Mouse (Mus musculus) layer of hippocampus, adult 9-11 months (tissue): Measurements from ENCODE around the gene Samd14.
"Not testable (repeated sequence)": the region's sequence is repeated elsewhere in the genome, so short reads cannot be mapped to it uniquely, and the experiment has no call there.

ENCODE experiments used
- DNase-seq: peaks from one replicate; pipeline ENCODE4 v3.0.0; 2022

The Samd14 gene

DNA sequence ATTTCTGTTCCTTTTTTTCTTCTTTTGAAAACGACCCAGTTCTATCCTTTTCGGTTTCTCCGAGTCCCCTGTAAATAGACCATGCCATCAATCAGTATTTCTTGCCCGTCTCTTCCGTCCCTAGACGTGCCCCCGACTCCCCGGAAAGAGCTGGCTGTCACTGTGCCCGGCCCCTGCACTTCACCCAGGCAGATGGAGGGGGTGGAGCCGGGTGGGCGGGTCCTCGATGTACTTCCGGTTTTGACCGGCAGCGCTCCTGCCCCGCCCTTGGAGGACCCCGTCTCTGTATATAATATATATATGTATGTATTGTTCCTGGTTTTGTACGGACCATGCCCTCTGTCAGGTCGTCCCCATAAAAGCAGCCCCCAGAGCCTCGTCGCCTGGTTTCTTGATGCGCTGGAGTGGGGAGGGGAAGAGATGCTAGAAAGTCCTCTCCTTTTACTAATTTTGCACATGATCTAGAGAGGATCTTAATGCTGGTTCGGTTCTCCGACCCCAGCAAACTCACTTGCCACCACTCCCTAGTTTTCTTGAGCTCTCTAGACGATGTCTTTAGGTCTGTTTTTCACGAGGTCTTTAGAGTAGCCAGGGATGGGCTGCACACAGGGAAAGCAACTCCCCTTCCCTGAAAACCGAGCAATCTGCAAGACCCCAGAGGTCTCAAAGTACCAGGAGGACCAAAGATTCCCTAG is 3.0 kb upstream of the Samd14 start:
- DNase-seq: peak; percentile 76

DNA sequence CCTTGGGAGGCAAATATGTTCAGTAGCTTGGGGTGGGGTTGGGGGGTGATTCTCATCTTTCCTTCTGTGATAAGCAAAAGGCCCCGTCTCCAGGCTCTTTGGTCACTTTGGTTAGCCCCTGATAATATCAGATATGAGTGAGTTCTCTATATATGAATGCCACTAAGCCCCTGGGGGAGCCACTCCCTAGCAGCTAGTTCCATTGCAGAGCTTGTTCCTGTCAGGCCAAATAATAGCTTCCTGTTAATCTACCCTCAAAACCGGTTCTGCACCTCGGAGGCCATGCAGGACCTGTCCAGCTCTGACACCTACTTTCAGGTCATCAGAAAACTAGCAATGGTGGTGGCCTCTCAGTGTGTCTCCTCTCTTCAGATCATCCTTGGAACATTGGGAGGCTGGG is 2.3 kb upstream of the Samd14 start:
- DNase-seq: no peak

GRCm38 (mm10) chr11:95008661-95009628 is 734 bp upstream of the Samd14 start:
- DNase-seq: no peak

- DNase-seq: no peak
Measured at GRCm38 (mm10) chr11:95010141-95010739, 561 bp downstream of the Samd14 start.

DNA sequence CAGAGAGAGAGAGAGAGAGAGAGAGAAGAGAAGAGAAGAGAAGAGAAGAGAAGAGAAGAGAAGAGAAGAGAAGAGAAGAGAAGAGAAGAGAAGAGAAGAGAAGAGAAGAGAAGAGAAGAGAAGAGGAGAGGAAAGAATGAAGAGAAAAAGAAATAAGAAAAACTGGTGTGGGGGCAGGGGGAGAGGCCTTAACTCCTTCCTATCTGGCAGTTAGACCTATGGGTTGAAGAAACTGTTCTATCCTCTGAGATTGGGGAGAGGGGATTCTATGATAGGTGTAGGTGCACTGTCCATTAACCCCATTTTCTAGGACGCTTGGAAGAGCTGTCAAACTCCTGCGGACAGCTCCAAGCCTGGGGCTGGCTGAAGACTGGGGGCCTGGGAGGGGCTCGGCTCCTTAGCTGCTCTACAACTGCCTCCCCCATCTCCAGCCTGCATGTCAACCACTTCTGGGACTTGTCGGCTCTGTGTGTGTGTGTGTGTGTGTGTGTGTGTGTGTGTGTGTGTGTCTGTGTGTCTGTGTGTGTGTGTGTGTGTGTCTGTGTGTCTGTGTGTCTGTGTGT is 1.2 kb downstream of the Samd14 start:
- DNase-seq: not testable (repeated sequence)

DNA sequence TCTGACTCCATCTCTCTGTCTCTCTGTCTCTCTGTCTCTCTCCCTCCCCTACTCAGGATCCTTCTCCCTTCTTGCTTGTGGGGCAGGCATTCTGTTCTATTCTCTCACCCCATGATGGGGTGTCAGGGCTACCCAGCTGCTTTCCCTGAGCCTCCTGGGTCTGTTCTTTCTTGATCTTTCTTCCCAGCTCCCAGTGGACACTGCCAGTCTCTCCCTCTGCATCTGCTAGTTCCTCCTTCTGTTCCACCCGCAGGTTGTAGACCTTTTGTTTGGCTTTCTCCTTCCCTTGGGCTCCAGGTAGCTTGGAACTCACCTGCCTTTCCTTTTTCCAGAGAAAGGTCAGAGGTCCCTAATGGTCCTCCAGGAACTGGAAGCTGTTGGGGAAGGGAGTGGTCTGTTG is 1.7 kb downstream of the Samd14 start:
- DNase-seq: no peak

DNA sequence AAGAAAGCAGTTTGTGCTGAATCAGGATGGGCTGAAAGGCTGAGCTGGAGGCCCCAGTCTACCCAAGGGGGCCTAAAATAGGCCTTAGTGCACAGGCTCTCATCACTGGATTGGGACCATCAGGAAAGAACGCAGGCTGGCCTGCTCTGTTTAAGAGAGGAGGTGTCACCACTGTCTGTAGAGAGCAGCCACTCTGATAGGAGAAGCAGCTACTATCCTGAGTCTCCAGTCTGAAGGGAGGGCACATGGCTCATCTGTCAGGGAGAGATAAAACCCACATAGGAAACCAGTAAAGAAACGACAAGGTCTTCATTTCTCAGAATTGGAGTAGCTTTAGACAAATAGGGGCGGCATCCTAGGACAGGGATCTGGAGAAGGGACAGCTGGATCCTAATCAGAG is 2.4 kb downstream of the Samd14 start:
- DNase-seq: no peak

- no peak for DNase-seq
Measured at GRCm38 (mm10) chr11:95012487-95012886, 2.8 kb downstream of the Samd14 start.

GRCm38 (mm10) chr11:95015484-95015883 is 5.8 kb downstream of the Samd14 start:
- no peak for DNase-seq

DNA sequence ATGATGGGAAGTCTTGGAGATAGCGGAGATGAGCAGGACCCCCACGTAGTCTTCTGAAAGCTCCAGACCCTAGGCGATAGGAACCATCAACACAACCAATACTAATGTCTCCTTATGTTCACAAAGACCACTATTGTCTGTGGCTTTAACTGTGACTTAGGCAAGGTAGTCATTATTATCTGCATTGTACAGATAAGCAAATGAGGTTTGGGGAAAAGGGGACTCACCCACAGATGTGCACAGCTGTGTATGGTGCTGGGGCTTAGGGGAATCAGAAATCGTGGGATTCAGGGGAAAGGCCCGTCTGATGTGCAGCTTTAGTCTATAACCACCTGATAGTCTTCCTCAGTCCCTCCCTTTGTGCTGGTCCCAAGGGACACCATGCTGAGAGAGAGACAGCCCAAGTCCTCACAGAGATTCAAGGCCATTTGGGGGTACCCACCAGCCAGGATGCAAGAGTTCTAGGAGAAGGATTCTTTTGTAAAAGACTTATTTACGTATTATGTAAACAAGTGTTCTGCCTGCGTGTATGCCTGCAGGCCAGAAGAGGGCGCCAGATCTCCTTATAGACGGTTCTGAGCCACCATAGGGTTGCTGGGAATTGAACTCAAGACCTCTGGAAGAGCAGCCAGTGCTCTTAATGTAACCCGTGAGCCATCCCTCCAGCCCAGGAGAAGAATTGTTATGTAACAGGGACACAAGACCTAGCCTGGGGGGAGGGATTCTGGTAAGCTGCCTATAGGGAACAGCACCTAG is 12.7 kb downstream of the Samd14 start:
- no peak for DNase-seq

- no peak for DNase-seq
Measured at GRCm38 (mm10) chr11:95023481-95023880, 13.8 kb downstream of the Samd14 start.

DNA sequence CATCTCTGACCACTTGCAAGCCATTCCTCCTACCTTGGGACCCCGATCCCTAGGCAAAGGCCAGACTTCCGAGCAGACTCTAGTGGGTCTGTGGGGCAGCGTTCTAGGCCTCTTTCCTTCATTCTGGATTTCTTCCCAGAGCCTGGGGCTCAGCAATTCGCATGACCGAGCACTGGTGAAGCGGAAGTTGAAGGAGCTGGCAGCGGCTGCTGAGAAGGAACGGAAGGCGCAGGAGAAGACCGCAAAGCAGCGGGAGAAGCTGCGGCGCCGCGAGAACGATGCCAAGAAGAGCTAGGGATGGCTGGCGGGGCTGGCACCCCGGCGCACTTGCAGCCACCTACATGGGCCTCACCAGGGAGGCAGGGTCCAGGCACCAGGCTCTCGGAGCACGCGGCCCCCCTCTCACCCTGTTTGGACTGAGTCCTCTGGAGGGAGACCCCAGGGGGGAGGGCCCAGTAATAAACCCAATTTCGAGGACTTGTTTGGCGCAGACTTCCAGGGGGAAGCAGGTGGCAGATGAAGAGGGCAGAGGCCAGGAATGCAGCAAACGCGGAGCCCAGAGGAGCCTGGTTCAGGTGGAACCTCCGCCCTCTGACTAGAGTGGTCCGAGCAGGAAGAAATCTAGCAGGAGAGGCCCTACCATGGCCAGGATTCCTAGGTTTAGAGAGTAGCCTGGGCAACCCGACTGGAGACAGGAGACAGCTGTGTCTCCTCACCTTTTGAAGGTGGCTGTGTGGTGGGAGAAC is 14.9 kb downstream of the Samd14 start:
- no peak for DNase-seq

DNA sequence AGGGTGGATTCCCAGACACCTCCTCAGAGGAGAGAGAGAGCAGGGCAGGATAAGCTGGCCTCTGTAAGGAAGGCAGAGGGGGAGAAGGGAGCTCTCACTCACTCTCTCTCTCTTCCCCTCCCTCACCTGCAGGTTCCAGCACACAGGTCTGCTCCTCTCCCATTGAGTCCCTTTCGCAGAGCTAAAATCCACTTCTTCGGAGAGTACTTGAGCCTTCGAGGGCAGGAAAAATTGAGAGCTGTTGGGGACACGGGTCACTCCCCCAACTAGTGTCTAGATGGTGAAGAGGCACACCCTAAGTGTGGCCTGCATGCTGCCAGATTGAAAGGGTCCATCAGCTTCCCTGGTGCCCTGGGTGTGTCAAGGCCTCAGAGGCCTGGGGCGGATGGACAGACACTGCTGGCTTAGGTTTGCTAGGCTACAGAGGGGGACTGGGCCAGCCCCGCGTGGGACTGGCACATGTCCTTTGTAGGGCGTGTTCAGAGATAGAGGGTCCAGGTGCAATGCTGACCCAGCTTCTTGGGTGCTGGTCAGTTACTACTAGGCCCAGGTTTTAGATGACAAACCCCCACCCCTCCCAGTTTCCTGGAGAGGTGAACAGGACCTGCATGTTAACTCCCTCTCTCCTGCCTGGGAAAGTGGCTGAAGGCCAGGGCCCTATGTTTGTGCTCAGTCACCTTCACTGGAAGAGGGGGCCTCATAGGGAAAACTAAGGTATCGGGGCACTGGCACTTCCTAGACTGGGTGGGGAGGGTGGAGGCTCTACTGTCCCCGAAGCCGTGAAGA is 15.7 kb downstream of the Samd14 start:
- no peak for DNase-seq

- DNase-seq: no peak
Measured at GRCm38 (mm10) chr11:95026090-95026542, 16.4 kb downstream of the Samd14 start.

DNA sequence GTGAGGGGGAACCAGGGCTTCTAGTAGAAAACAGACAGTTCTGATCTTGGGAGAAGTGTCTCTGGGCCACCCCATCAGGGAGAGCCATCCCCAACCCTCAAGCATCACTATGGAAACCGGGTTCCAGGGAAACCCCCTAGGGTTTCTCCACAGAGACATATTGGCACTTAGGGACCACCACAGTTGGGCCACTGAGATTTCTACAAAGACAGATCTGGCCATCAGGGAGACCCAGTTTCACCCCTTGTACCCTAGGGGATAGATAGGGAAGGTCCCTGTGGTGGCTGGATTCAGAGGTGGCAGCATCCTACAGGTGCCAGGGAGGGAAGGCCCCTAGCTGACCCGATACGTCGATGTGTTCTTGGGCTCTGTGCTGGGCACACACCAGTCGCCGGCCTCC is 17.2 kb downstream of the Samd14 start:
- DNase-seq: no peak

DNA sequence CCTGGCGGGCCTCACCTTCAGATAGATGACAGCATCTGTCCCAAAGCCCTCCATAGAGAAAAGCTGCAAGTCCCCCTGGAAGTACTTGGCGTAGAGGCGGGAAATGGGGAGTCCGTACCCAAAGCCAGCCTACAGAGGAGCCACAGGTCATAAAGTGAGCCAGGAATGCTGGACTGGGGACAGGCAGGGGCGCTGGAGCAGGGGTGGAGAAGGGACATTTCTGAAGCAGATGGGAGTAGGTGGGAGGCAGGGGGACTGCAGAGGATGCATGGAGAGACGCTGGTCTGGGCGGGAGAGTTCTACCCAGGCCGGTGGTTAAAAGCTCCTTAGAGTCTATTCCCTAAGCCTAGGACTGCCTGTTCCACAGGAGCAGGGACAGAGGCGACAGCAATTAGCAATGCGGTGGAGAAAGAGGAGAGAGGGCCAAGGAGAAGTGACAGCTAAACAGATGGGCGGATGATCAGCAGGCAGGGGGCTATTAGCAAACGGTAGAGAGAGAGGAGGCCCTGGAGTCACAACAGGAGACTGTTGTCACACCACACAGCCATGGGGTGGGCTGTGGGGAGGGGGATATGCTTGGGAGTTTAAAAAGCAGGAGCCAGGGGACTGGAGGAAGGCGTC is 18.3 kb downstream of the Samd14 start:
- DNase-seq: no peak

DNA sequence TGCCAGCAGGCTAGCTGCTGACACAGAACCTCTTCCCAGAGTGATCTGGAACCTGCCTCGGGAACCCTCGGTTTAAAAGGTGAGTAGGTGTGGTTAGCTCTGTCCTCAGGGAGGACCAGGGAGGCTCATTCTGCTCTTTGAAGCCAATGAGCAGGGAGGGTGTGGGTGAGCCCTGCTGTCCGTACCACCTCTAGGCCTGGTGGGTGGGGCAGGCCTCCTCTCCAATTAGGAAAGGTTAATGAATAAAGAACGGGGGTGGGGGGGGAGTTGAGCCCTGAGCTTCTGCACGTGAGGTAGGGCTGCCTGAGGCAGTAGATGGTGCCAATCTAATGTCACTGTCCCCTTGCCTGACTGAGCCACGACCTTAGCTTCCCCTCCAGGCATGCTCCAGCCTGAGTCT is 23.3 kb downstream of the Samd14 start:
- DNase-seq: no peak

- no peak for DNase-seq
Measured at GRCm38 (mm10) chr11:95033617-95034016, 23.9 kb downstream of the Samd14 start.

- DNase-seq: peak; percentile 67
Measured at GRCm38 (mm10) chr11:95034902-95035301, 25.2 kb downstream of the Samd14 start.

GRCm38 (mm10) chr11:95036521-95036920 is 26.8 kb downstream of the Samd14 start:
- no peak for DNase-seq
